Mouse (Mus musculus) heart, adult 9 months (tissue): ENCODE data around the gene 2310003L06Rik.

Source experiments
- DNase-seq, 2 experiments: peaks; one replicate each; pipeline ENCODE4 v3.0.0; 2022; ENCODE audit warnings: low spot score in 2 of 2

2310003L06Rik gene

DNA sequence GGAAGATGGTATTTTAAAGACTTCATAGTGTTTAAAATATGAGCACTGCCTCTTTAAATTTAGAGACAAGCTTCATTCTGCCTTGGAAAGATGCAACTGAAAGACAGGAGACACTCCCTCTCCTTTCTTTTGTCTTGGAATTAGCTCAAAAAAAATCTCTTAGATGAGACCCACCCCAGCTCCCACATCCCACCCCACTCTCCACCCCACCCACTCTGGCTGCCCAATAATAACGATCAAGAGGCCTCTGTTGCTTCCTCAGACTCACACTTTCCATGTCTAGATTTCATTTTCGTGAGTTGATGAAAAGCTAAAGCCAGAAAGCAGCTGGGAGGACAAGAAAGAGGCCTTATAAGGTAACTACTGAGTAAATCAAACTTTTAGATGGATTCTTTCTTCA, at the start of gene 2310003L06Rik, which contains the start of gene Gm28434:
Gene 2310003L06Rik, plus strand, starts transcription at position 259 of the 400 bp plus-strand sequence.
Gene Gm28434, plus strand, starts transcription at position 317 of the 400 bp plus-strand sequence.
- DNase-seq = no peak

DNA sequence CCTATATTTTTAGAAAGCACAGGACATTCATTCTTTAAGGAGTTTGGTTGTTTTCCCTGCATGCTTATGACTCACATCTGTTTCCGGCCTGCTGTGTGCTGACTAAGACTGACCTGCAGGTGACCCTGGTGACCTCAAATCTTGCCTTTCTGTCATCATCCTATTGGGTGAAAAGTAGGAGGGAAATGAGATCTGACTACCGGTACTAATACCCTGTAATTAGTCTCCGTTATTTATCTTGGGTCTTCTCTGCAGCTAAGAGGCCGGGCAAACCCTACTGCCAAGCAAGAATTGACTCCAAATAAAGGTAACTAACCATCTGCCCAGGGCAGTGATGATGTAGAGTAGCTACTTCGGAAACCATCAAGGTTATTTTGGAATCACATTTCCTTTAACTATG, 43.9 kb upstream of the 2310003L06Rik start, which contains the start of gene Csn3:
Gene Csn3, plus strand, starts transcription at position 208 of the 400 bp plus-strand sequence.
- DNase-seq = no peak

DNA sequence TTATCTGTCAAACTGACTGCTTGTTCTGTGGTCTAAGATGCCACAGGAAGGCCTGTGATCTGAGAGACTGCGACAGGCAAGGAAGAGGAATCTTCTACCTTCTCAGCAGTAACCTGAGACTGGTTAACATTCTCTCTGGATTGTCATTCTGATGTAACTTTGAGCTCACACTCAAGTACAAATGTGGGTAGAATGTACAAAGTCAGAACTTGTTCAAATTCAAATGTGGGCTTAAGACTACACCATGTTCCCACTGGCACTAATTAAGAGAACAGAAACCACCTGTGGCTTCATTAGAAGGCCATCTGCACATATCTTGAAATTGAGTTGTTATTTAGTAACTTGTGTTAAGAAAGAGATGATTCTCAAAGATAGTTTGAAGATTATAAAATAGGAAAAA, 37.7 kb upstream of the 2310003L06Rik start:
- no peak for DNase-seq

DNA sequence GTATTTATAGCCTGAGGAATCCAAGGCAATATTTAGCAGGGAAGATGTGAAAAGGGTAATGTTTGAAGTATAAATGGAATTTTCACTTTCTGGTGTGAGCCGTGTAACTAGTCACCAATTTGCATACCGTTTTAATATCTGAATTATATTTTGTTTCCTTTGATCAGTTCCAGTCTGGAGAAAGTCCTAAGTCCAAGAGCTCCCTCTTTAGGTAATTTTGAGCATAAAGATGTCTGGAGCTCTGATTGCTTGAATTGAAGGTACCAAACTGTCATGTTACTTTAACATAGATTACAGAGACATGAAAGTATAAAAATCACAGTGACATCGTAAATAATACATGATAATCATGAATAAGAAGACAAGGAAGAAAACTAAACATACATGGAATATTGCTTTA, 28.5 kb upstream of the 2310003L06Rik start:
- no peak for DNase-seq

DNA sequence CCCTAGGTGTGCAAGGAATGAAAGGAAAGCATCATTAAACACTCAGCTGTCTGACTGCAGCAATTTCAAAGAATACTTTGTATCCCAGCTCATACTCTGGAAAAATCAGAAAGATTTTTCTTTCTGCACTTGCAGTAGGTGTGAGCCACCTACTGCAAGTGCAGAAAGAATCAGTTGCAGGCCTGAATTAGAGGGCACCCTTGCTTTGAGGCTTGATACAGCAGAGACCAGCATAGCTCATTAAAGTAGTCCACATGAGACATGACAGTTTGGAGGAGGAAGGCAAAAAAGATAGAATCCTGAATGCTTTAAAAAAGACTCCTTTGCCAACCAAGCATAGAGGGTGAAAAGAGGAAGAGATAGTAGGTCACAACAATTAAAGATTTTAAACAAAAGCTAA, 26.7 kb upstream of the 2310003L06Rik start:
- DNase-seq = no peak

DNA sequence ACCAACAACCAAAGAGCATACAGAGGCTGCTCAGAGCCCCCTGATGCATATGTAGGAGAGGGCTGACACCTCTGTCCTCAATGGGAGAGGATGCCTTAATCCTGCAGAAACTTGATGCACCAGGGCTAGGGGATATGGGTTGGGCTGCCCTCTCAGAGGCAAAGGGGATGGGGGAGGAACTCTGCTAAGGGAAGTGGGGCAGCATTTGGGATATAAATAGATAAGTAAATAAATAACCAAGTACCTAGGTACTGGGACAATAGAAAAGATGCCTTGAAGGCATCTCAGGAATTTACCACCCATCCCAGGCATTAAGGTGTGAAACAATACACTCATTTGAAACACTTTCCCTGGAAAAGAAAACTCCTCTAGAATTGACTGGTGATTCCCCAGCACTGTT, 17.4 kb upstream of the 2310003L06Rik start:
- no peak for DNase-seq

DNA sequence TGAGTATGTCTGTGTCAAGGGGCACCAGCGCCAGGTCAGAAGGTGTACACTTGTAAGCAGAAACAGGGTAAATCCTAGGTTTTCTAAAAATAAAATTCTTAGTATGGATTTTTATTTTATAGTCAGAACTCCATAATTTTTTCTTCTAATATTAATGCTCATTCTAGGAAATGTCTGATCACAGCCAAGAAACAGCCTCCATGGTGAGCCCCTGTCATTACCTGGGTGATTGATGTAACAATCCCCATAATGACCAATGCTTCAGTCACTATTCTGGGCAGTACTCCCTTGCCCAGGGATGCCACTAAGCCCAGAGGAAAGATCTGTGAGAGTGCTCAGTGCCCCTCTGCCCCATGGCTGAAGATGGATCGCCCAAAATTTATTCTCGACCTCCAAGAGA, 9.9 kb downstream of the 2310003L06Rik start, which contains the start of gene Cabs1:
Gene Cabs1, plus strand, starts transcription at position 301 of the 400 bp plus-strand sequence.
- no peak for DNase-seq

DNA sequence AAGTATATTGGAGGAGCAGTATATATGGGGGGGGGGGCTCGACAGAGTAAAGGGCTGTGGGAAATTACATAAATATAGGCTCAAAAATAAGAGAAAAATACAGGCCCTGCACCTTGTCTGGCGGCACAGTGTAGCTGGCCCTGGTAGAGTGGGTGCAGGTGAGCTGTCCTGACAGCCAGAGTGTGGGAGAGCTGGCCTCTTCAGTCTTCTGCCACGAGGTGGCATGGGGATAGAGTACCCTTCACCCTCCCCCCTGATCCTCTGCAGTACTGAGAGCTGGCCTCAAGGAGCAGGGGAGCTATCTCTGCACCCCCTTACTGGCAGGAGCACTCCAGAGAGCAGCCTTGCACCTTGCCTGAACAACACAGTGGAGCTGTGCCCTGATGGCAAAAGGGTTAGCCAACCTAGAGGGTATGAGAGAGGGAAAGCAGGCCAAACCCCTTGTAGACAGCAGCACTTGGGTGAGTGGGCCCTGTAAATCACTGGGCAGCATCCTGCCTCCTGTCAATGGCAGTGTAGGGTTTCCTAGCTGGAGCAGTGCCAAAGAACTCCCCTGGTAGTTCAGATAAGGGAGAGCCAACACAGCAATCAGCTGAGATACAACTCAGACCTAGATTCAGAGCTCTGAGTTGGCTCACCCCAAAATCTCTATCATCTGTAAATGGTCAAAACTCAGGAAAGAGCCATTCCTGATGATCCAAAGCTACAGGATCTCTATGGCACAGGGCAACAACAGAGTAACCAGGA, 13.4 kb downstream of the 2310003L06Rik start:
- DNase-seq = no peak

DNA sequence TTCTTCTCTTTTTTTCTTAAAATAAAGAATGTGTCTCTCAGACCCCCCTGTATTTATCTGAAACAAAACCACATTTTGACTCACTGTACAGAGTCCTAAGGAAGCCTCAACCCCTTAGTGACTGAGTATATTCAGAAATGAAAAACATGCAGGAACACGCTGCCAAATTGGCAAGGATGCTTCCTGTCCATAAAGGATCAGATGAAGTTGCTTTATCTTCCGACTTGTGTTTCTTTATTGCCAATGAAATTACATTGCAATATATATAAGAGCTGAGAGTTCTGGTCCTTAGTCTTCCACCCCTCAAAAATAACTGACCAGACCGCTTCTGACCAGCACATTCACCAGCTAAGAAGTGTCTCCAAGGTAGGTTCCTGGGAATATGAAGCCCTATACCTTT, 33.0 kb downstream of the 2310003L06Rik start, which contains the start of gene Smr3a:
Gene Smr3a, plus strand, starts transcription at position 301 of the 400 bp plus-strand sequence.
- DNase-seq = no peak

DNA sequence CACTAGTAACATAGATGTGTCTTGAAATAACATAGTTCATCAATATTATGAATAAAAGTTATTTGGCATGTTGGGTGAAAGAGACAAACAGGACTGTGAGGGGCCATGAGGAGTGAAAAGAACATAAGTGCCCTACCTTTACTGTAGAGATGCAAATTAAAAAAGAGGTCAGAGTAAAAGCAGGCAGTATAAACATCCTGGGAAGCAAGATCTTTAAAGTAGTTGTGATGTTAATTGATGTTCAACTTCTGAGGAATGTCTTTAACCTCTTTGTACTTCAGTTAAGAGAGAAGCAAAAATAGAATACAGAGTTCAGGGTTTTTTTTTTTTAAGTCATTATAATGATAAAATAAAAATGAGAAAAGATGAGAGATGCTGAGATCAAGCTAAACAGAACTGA, 36.0 kb downstream of the 2310003L06Rik start:
- DNase-seq = no peak
